Mouse (Mus musculus): ENCODE data around the gene Ints5.
"Not testable (repeated sequence)": the region's sequence is repeated elsewhere in the genome, so short reads cannot be mapped to it uniquely, and the experiment has no call there.

The Ints5 gene

DNA sequence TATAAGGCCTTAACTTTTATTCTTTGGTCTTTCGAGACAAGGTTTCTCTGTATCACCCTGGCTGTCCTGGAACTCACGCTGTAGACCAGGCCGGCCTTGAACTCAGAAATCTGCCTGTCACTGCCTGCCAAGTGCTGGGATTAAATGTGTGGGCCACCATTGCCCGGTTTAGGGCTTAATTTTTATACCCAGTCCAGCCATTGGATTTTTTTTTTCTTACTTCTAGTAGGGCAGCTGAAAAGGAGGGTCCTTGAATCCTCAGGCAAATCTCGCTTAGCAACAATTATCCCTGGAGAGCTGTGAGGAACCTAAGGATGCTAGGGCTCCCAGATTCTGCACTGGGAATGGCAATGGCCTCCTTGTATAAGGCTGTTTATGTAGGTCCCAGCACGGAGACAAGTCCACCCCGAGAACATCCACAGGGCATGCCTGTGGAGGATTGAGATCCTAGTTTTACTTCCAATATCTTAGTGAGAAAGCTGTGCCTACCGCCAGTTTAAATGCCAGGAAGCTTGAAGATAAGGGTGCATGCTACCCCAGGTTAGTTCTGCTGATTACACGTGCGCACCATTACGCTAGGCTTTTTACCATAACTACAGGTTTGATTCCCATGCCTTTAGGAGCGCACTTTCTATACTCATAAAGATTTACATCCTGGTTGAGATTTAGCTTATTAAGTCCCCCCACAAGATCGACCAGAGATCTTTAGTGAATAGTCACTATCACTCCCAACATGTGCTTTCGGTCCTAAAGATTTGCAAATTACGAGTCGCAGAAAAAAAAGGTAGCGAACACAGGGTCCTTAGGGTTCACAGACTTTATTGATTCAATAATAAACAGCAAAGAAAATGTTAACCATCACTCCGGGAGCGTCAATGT lies 5.0 kb upstream of the Ints5 start:
- no peak for DNase-seq (ENCODE audit: low spot score)

DNA sequence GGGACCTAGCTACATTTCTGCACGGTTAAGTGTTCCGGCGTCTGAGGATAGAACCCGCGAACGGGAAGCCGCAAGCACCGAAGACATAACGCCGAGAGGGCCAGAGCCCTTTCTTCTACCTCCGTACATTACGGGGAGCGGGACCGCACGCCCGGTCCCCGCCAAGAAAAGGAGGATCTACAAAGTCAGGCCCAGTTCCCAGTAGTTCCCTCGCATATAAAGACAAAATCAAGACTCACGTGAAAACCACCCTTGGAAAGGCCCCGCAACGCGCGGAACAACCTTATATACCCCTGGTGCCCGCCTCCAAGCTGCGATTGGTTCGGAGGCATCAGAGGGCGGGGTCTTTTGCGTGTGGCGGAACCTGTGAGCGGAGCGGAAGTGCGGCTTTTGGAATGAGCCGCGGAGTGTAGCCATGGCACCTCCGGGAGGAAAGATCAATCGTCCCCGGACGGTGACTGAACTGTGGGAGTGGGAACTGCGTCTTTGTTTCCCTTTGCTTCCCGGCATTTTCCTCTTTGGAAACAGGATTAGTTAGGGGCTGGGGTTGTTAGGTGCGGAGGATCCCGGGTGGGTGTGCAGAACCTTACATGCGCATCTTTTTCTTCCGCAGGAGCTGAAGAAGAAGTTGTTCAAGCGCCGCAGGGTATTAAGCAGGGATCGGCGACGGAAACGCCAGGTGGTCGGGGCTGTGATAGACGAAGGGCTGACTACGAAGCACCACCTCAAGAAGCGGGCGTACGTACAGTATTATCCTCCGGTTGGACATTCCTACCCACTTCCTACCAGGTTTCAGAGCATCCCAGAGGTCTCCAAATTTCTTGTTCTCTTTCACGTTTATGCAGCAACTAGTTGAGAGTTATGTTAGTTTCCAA lies 4.1 kb upstream of the Ints5 start, which contains the start of the genes 1810009A15Rik and Gm49416:
TSS of gene 1810009A15Rik (plus strand) at position 343 of the 875 bp plus-strand sequence.
TSS of gene Gm49416 (plus strand) at position 416 of the 875 bp plus-strand sequence.
- DNase-seq (ENCODE audit: low spot score): peak; percentile 93

- DNase-seq (ENCODE audit: low spot score): no peak
Observed at GRCm38 (mm10) chr19:8895397-8895960, 2.7 kb downstream of the Ints5 start.

GRCm38 (mm10) chr19:8896231-8896630 lies 3.4 kb downstream of the Ints5 start:
- DNase-seq (ENCODE audit: low spot score): not testable (repeated sequence)

DNA sequence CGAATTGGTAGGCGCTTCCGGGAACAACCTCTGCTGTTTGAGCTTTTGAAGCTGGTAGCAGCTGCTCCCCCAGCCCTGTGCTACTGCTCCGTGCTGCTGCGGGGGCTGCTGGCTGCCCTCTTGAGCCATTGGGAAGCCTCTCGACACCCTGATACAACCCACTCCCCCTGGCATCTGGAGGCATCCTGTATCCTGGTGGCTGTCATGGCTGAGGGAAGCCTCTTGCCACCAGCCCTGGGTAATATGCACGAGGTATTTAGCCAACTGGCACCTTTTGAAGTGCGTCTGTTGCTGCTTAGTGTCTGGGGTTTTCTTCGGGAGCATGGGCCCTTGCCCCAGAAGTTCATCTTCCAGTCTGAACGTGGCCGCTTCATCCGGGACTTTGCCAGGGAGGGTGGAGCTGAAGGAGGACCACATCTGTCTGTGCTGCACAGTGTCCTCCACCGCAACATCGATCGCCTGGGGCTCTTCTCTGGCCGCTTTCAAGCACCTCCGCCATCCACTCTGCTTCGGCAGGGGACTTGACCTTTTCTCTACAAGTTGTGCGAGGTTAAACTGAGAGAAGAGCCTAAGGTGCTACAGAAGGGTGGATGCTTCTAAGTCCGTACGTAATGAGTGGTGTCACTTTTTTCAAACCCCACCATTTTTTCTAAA lies 4.5 kb downstream of the Ints5 start:
- DNase-seq (ENCODE audit: low spot score): peak; percentile 62

DNA sequence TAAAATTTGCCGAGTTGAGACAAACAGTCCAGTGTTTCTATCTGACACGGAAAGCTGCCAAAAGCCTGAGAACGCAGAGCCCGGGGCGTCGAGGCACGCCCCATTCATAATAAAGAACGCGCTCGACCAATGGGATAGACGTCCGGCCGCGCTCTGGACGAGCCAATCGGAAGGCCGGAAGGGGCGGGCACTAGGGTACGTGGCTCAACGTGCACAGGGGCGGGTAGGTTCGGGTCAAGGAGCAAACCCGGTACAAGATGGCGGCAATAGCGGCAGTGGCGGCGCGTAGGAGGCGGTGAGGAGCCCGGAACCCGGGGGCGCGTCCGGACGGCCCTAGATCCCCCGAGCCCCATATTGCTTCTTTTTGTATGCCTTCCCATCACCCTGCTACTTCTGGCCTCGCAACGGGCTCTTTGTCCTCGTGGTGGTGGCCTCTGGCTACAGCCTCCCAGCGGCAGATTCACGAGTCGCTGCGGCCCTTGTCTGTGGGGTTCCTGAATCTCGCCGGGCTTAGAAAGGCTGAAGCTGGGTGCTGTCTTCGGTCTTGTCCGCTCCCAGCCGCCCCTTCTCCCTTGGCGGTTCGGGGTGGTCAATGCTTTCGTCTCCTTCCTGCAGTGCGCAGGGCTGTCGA lies 5.2 kb downstream of the Ints5 start, which contains the start of gene Ganab:
TSS of gene Ganab (plus strand) at position 207 of the 631 bp plus-strand sequence.
- peak; percentile 94 for DNase-seq (ENCODE audit: low spot score)

GRCm38 (mm10) chr19:8898576-8898975 lies 5.8 kb downstream of the Ints5 start:
- DNase-seq (ENCODE audit: low spot score): no peak

GRCm38 (mm10) chr19:8899079-8899478 lies 6.3 kb downstream of the Ints5 start:
- no peak for DNase-seq (ENCODE audit: low spot score)

DNA sequence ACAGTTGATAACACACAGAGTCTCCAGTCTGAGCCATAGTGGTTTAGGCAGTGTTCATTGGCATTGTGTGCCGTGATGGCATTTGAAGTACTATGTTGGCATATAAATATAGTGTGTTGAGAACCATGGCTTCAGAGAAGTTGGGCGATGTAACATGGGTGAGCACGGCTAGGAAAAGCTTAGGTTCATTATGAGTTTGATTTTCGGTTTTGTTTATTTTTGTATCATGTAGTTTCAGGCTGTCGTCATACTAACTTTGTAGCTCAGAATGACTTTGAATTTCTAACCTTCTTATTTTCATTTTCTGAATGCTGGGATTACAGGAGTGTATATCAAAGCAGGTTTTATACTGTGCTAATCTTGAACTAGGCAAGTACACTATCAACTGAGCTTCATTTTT lies 10.6 kb downstream of the Ints5 start:
- no peak for DNase-seq (ENCODE audit: low spot score)

- DNase-seq (ENCODE audit: low spot score): no peak
Observed at GRCm38 (mm10) chr19:8908531-8908930, 15.7 kb downstream of the Ints5 start.

DNA sequence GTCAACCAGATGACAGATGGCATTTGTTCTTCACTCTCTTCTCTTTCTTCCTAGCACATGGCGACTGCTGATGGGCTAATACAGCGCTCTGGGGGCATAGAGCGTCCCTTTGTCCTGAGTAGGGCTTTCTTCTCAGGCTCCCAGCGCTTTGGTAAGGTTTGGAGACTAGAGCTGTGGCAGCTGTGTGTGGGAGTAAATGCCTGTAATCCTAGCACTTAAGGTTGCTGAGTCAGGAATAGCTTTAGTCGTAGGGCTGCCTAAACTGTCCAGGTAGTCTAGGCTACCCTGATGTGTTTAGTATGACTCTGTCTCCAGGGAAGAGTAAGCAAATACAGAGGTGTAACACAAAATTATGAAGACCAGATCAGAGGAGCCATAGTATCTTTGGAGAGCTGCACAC lies 19.0 kb downstream of the Ints5 start:
- no peak for DNase-seq (ENCODE audit: low spot score)

GRCm38 (mm10) chr19:8914212-8914611 lies 21.4 kb downstream of the Ints5 start:
- no peak for DNase-seq (ENCODE audit: low spot score)

GRCm38 (mm10) chr19:8919000-8919399 lies 26.2 kb downstream of the Ints5 start:
- no peak for DNase-seq (ENCODE audit: low spot score)

GRCm38 (mm10) chr19:8919684-8920072 lies 26.9 kb downstream of the Ints5 start:
- DNase-seq (ENCODE audit: low spot score): no peak

GRCm38 (mm10) chr19:8920073-8920736 lies 27.4 kb downstream of the Ints5 start, which contains the start of gene B3gat3:
Gene B3gat3 (plus strand): TSS chr19:8920374.
- DNase-seq (ENCODE audit: low spot score): peak; percentile 93

DNA sequence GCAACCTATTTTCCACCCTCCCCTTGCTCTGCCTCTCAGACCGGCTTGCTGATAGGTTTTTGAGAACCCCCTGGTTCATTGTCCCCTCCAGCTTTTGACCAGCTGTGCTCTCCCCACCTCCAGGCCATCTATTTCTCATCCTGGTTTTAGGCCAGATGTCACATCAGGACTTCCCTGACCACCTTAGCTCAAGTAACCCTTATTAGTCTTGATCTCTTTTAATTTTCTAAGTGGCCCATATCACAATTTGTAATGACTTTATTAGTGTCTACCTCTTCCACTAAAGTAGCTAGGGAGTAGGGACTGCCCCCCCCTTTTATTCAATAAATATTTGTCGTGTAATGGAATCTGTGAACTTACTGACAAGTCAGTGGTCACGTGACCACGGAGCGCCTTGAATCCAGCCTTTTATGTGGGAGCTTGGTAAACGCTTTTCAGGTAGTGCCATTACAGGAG lies 28.1 kb downstream of the Ints5 start:
- peak; percentile 45 for DNase-seq (ENCODE audit: low spot score)

DNA sequence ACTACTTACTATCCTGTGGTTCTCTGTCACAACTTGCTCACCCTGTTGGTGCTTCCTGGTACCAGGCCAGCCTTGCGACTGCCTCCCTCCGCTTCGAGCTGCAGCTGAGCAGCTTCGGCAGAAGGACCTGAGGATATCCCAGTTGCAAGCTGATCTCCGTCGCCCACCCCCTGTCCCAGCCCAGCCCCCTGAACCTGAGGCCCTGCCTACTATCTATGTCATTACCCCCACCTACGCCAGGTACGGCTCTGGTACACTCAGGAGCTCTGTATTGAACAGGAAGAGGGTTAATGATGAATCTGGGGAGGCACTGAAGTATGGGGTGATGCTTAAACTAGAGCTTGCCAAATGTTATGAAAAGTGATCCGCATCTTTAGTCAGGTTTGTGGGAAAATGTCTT lies 28.9 kb downstream of the Ints5 start:
- DNase-seq (ENCODE audit: low spot score): no peak

DNA sequence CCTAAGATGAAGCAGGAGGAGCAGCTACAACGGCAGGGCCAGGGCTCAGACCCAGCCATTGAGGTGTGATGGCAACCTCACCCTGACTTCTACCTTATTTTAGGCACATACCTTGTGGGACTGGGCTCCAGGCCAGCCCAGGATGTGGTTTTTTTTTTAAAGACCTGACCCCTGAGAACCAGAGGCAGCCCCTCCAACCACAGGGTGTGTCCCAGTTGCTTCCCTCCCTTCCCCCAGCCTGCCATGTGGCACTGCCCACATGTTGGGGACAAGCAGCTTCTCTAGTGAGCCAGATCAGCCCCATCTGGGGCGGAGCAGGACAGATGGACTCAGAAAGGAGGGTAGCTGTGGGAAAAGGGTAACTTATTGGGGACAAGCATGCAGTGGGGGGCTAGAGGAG lies 34.0 kb downstream of the Ints5 start:
- DNase-seq (ENCODE audit: low spot score): no peak

DNA sequence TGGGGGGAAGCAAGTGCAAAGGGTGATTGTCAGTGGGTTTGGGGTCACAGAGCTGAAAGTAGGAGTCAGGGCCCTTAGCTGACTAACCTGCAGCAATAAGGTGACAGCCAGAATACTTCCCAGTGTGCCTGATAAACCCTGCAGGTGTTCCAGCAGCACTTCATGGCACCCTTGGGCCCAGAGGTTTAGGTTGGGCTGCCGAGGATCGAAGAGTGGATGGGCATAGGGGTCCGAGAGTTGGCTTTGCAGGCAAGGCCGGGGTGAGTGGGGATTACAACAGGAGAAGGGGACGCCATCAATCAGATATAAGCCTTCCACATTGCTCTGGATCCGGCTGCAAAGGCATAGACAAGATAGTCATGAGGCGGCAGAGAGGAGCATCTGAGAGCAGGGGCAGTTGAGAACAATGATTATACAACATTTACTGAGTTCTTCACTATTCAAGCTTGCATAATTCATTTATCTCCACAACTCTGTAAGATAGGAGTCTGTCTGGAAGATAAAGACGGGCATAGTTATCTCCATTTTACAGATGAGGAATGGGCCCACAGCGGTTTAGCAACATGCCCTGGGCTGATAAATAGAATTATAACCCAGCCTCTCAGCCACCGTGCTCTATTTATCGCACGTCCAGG lies 35.2 kb downstream of the Ints5 start:
- no peak for DNase-seq (ENCODE audit: low spot score)

GRCm38 (mm10) chr19:8928689-8929223 lies 36.0 kb downstream of the Ints5 start:
- peak; percentile 22 for DNase-seq (ENCODE audit: low spot score)
